Mouse (Mus musculus) splenic B cell, adult 2 months (primary cell): Measurements from ENCODE around the gene Szt2.

Experiments used
- DNase-seq: peaks from one replicate; pipeline ENCODE4 v3.0.0-alpha.2; 2011; ENCODE audit warnings: low read depth, low spot score
- H3K27me3 ChIP-seq: 2 replicates; pipeline ENCODE4 v1.6.1; 2012; ENCODE audit warnings: mild to moderate bottlenecking, low read length, moderate library complexity, mixed read lengths; ENCODE audit not compliant: control insufficient read depth, poor library complexity, insufficient read depth, severe bottlenecking
- H3K36me3 ChIP-seq: 2 replicates; pipeline ENCODE4 v1.6.1; 2012; ENCODE audit warnings: mild to moderate bottlenecking, low read length, moderate library complexity, mixed read lengths; ENCODE audit not compliant: control insufficient read depth, poor library complexity, insufficient read depth, severe bottlenecking

Gene Szt2

DNA sequence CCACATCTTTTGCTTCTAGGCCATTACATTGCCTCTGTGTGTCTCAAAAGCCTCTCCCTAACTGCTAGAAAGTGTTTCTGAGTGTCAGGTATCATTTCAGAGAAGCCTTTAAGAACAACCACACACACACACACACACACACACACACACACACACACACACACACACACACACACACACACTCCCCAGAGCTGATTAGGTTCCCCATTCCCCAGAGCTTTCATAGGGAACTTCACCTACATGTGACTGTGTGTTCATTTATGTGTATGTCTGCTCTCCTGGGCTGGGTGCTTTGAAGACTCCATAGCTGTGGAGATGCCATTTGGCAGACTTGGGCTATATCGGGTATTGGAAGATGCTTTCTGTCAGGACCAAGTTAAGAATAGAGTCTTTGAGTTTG, 16.3 kb upstream of the Szt2 start:
- DNase-seq = peak; percentile 27
- peaks cover 5% of the 10 kb centered on the region; the same call in 1 of the 2 replicates for H3K36me3 ChIP-seq
- H3K27me3 ChIP-seq = no peaks in the 10 kb centered on the region

DNA sequence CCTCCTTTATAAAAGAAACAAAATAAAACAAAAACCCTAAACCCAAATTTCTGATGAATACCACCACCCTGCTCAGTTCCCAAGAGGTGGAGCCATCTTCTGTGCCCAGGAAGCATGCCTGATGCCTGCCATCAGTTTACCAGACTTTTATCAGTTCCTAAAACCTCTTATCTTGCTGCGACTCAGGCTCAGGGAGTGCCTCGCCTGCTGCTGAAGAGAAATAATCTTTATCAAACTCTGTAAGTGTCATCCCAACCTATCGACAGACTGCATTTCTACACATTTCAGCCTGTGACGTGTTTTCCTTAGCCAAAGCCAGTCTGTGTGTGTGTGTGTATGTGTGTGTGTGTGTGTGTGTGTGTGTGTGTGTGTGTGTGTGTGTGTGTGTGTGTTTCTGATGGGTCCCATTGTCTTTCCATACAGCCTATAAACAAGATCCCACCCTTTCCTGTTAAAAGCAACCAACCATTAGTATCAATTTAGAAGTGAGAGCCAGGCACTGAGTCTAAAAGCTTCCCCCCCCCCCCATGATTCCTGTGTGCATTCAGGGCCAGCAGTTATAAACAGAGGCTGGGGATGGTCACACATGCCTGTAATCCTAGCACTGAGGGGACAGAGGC, 15.6 kb upstream of the Szt2 start:
- Histone ChIP-seq H3K27me3 (no peaks in the 10 kb centered on the region), H3K36me3 (peaks cover 5% of the 10 kb centered on the region; the same call in 1 of the 2 replicates)
- no peak for DNase-seq

- peaks cover 5% of the 10 kb centered on the region for H3K36me3 ChIP-seq
- no peaks in the 10 kb centered on the region for H3K27me3 ChIP-seq
- DNase-seq = no peak
Measured at GRCm38 (mm10) chr4:118421384-118421783, 12.3 kb upstream of the Szt2 start.

- H3K27me3 ChIP-seq = no peaks in the 10 kb centered on the region
- H3K36me3 ChIP-seq = peaks cover 12% of the 10 kb centered on the region
- no peak for DNase-seq
Measured at GRCm38 (mm10) chr4:118417112-118417797, 8.2 kb upstream of the Szt2 start.

DNA sequence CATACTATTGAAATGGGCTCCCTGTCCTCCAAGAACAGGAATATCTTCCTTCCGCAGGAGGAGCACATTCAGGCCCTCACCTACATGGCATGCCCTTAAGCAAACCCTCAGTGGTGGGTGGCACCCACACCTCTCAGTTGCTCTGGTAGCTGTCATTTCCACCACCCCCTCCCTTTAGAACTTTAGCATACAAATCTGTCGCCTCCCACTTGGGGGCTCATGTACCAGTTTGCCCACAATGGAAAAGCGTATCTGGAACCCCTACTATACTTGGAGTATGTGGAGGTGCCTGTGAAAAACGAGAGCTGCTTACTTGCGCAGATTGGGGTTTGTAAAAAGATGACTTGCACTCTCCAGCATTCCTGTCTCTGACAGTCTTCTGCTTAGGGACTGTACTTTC, 7.3 kb upstream of the Szt2 start:
- Histone ChIP-seq H3K27me3 (no peaks in the 10 kb centered on the region), H3K36me3 (peaks cover 8% of the 10 kb centered on the region)
- no peak for DNase-seq

GRCm38 (mm10) chr4:118415779-118416178, 6.7 kb upstream of the Szt2 start:
- DNase-seq = no peak
- H3K27me3 ChIP-seq = no peaks in the 10 kb centered on the region
- peaks cover 8% of the 10 kb centered on the region for H3K36me3 ChIP-seq

DNA sequence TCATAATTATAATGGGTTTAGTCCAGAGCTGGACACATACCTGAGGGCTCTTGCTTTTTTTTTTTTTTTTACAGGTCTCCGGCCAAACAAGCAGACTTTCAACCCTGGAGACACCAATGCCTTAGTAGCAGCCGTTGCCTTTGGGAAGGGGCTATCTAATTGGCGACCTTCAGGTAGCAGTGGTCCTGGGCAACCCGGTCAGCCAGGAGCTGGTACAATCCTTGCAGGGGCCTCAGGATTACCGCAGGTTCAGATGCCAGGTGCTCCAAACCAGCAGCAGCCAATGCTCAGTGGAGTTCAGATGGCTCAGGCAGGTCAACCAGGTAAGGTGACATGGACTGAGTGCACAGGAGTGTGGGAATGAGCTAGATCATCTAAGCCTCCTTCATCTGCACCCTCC, 4.5 kb upstream of the Szt2 start:
- DNase-seq = no peak
- Histone ChIP-seq H3K36me3 (peaks cover 8% of the 10 kb centered on the region), H3K27me3 (no peaks in the 10 kb centered on the region)

DNA sequence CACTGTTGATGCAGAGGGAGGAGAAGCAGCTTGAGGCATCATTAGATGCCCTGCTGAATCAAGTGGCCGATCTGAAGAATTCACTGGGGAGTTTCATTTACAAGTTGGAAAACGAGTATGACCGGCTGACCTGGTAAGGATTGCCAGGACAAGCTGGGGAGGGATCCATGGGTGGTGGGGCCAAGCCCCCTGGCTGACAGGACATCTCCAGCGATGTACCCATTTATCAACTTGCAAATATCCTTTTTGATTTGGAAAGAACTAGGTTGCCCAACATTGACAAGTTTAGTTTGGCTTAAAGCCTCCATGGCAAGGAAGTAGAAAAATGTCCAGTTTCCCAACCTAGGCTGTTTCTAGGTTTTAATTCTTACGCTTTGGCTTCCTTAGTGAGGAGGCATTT, 1.8 kb upstream of the Szt2 start:
- no peak for DNase-seq
- Histone ChIP-seq H3K36me3 (peaks cover 8% of the 10 kb centered on the region), H3K27me3 (no peaks in the 10 kb centered on the region)

- Histone ChIP-seq H3K36me3 (peaks cover 2% of the 10 kb centered on the region), H3K27me3 (no peaks in the 10 kb centered on the region)
- DNase-seq = no peak
Measured at GRCm38 (mm10) chr4:118402701-118403100, 6.4 kb downstream of the Szt2 start.

DNA sequence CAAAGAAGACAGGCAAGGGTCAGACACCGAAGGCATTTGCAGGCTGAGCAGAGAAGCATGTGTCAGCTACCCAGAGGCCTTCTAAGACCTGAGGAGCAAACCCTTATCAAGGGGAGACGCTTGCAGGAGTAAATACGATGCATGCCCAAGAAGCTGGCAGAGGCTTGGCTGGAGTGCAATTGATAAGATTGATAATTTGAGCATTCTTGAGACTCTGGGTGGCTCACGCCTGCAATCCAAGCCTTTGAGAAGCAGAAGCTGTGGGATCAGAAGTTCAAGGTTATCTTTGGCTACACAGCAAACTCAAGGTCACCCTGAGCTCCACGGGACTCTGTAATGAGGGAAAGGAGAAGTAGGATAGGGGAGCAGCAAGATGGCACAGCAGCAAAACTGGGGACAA, 7.2 kb downstream of the Szt2 start:
- no peaks in the 10 kb centered on the region for H3K27me3 ChIP-seq
- DNase-seq = no peak
- H3K36me3 ChIP-seq = peaks cover 4% of the 10 kb centered on the region

DNA sequence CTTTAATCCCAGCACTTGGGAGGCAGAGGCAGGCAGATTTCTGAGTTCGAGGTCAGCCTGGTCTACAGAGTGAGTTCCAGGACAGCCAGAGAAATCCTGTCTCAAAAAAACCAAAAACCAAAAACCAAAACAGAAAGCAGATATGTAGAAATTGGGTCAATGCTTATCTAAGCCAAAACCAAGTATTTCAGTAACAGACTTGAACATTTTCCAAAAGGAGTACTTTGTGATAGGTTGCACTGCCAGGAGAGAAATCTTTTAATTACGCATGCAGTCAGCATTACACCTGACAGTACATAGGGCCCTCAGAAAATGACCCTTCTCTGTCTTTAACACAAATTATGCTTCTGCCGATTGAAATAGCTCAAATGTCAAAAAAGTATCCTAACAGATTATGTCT, 7.7 kb downstream of the Szt2 start:
- no peaks in the 10 kb centered on the region for H3K27me3 ChIP-seq
- peaks cover 4% of the 10 kb centered on the region for H3K36me3 ChIP-seq
- DNase-seq = no peak

DNA sequence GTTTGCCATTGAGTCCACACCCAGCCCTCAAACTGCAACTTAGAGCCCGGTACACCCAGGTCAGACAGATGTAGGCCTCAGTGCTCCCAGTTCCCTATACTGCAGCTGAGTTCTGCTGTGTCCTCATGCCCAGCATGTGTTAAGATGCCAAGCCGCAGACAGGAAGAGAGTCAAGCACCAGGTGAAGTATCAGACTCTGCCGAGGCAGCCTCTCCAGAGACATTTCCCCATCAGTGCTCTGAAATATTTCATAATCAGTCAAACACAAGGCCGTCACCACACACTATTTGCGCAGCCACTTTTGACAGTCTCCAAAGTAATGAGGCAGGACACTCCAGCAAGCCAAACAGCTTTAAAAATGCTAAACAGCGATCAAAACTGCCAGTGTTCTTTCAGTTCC, 10.7 kb downstream of the Szt2 start:
- peaks cover 7% of the 10 kb centered on the region for H3K36me3 ChIP-seq
- no peaks in the 10 kb centered on the region for H3K27me3 ChIP-seq
- no peak for DNase-seq

DNA sequence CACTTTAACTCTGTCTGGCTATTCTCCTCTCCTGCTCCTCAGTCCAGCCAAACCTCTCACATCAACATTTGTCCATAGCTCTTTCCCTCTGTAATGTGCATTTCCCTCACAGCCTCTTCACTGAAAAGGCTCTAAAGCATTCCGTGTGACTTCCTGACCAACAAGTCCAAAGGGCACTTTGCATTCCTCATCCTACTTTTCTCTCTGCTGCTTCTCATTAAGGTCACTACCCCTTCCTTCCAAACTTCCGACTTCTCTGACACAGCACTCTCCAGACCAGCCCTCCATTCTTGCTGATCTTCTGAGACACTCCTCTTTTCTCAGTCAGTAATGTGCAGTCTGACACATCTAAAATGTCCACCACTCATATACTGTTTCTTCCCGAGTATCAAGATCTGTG, 12.6 kb downstream of the Szt2 start:
- Histone ChIP-seq H3K27me3 (no peaks in the 10 kb centered on the region), H3K36me3 (peaks cover 8% of the 10 kb centered on the region)
- no peak for DNase-seq

- Histone ChIP-seq H3K27me3 (no peaks in the 10 kb centered on the region), H3K36me3 (peaks cover 14% of the 10 kb centered on the region)
- DNase-seq = no peak
Measured at GRCm38 (mm10) chr4:118395289-118395688, 13.8 kb downstream of the Szt2 start.

DNA sequence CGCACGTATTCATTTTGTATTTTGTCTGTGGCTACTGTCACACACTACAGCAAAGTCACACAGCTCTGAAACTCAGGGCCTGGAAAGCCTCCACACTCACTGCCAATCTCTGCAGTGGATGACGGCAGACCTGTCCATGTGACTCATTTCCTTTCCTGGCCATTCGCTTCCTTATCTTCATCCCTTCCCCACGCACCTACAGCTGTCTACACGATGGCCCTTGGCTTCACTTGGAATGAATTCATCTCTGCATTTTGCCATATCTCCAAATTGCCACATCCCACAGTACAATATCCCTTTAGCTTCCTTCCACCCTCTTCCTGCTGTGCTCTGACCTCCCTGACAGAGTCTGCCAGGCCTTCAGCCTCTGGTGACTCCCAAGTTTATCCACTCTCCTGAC, 14.6 kb downstream of the Szt2 start:
- no peak for DNase-seq
- Histone ChIP-seq H3K27me3 (no peaks in the 10 kb centered on the region), H3K36me3 (peaks cover 16% of the 10 kb centered on the region)

GRCm38 (mm10) chr4:118390146-118390545, 18.9 kb downstream of the Szt2 start:
- no peaks in the 10 kb centered on the region for H3K27me3 ChIP-seq
- peaks cover 13% of the 10 kb centered on the region for H3K36me3 ChIP-seq
- DNase-seq = no peak
